Mouse (Mus musculus): ENCODE data around the gene Lamtor1. TPM values are rescaled to one million over a fixed set of nuclear protein-coding genes. Genes with fewer than 3 reads are reported as not detected.

Gene Lamtor1
- polyA plus RNA-seq (2011; ENCODE audit: insufficient read length, low read depth, missing spikeins), result 132 and 151 TPM in 2 replicates

- Histone ChIP-seq H3K4me3 (ENCODE audit: insufficient read depth, low read length) (peak within 1 kb of the TSS; percentile 96), H3K27ac (ENCODE audit: insufficient read depth, low read length) (peak within 1 kb of the TSS; percentile 75), H3K4me1 (ENCODE audit: control insufficient read depth, insufficient read depth, low read length) (peaks cover 15% of the 10 kb centered on the region; the same call in 1 of the 2 replicates)
- TF ChIP-seq POLR2A (IDR thresholded peaks at IDR 0.05; ENCODE audit: low read depth, low read length) (peak; percentile 95), CTCF (IDR thresholded peaks at IDR 0.05; ENCODE audit: borderline replicate concordance, insufficient read depth, low read length) (no peak)
Observed at GRCm38 (mm10) chr7:101905561-101906286, at the start of gene Lamtor1. Gene Lamtor1 (plus strand): TSS chr7:101905904.

GRCm38 (mm10) chr7:101857094-101857493 lies 48.6 kb upstream of the Lamtor1 start, which contains the start of gene Folr2:
Gene Folr2 (minus strand): TSS chr7:101857194.
- no peak within 1 kb of the TSS for H3K4me3 ChIP-seq (ENCODE audit: insufficient read depth, low read length)
- 0 out of 2 replicates have a peak, but pooled peaks cover 5% of the 10 kb centered on the region for H3K4me1 ChIP-seq (ENCODE audit: control insufficient read depth, insufficient read depth, low read length)
- no peak within 1 kb of the TSS for H3K27ac ChIP-seq (ENCODE audit: insufficient read depth, low read length)
- no peak for TF ChIP-seq CTCF (IDR thresholded peaks at IDR 0.05; ENCODE audit: borderline replicate concordance, insufficient read depth, low read length)
- no peak for TF ChIP-seq POLR2A (IDR thresholded peaks at IDR 0.05; ENCODE audit: low read depth, low read length)

DNA sequence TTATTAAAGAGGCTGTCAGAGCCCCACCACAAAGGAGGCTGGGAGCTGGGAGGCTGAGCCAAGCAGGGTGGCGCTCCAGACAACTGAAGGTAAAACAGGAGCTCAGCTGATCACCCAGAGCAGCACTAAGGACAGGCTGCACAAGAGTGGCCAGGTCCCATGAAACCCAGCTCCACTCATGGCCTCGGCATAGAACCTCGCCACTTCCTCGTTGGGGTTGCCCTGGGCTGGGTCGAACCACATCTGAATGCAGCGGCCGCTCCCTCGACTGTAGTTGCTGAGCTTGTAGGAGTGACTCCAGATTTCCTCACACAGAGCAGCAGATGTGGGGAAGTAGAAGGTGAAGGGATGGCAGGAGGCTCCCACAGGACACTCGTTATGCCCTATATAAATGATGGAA lies 47.3 kb upstream of the Lamtor1 start:
- Histone ChIP-seq H3K27ac (ENCODE audit: insufficient read depth, low read length) (no peak overlapping the region), H3K4me1 (ENCODE audit: control insufficient read depth, insufficient read depth, low read length) (0 out of 2 replicates have a peak, but pooled peaks cover 5% of the 10 kb centered on the region), H3K4me3 (ENCODE audit: insufficient read depth, low read length) (no peak overlapping the region)
- TF ChIP-seq CTCF (IDR thresholded peaks at IDR 0.05; ENCODE audit: borderline replicate concordance, insufficient read depth, low read length), result no peak
- TF ChIP-seq POLR2A (IDR thresholded peaks at IDR 0.05; ENCODE audit: low read depth, low read length), result no peak

DNA sequence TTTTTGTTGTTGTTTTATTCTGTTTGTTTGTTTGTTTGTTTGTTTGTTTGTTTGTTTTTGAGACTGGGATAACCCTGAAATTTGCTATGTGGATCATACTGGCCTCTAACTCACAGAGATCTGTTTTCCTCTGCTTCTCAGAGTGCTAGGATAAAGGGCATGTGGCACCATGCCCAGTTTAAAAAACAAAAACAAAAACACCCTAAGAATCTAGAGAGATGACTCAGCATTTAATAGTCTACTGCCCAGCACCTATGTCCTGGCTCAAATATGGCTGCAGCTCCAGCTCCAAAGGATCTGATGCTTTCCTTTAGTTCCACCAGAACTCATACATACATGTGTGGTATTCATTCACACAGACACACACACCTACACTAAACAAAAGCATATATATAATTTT lies 44.7 kb upstream of the Lamtor1 start:
- Histone ChIP-seq H3K4me3 (ENCODE audit: insufficient read depth, low read length) (no peak overlapping the region), H3K27ac (ENCODE audit: insufficient read depth, low read length) (no peak overlapping the region), H3K4me1 (ENCODE audit: control insufficient read depth, insufficient read depth, low read length) (no peaks in the 10 kb centered on the region)
- TF ChIP-seq POLR2A (IDR thresholded peaks at IDR 0.05; ENCODE audit: low read depth, low read length) (no peak), CTCF (IDR thresholded peaks at IDR 0.05; ENCODE audit: borderline replicate concordance, insufficient read depth, low read length) (no peak)

DNA sequence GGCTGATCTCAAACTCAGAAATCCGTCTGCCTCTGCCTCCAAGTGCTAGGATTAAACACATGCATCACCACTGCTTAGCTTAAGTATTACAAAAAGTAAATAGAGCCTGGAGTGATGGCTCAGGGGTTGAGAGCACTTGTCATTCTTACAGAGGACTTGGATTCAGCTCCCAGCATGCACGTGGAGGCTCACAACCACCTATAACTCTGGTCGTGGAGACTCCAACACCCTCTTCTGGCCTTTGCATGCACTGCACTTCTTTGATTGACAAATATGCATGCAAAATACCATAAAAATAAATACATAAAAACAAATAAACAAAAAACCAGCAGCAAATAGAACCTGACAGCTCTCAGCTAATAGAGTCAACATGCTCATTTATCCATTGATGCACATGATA lies 43.4 kb upstream of the Lamtor1 start:
- Histone ChIP-seq H3K27ac (ENCODE audit: insufficient read depth, low read length) (no peak overlapping the region), H3K4me1 (ENCODE audit: control insufficient read depth, insufficient read depth, low read length) (no peaks in the 10 kb centered on the region; the same call in 1 of the 2 replicates), H3K4me3 (ENCODE audit: insufficient read depth, low read length) (no peak overlapping the region)
- TF ChIP-seq POLR2A (IDR thresholded peaks at IDR 0.05; ENCODE audit: low read depth, low read length) (no peak), CTCF (IDR thresholded peaks at IDR 0.05; ENCODE audit: borderline replicate concordance, insufficient read depth, low read length) (no peak)

DNA sequence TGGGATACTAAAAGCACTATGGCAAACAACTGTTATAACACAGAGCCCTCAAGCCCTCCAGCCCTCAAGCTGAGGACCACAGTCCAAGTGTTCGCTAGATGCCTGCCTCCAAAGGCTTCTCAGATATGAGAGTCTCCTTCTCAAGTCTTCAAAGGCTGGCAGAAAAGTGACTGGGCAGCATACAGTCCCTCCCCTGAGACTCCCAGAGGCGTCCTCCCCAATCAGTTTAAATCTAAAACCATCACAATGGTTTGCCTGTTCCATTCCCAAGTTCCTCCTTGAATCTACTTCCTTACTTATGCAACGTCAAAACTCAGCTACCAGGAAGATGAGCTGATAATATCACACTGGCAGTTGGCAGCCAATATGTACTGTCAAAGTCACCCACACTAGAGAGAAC lies 42.3 kb upstream of the Lamtor1 start, which contains the start of gene Anapc15:
Gene Anapc15, plus strand, starts transcription at position 301 of the 400 bp plus-strand sequence.
- Histone ChIP-seq H3K4me3 (ENCODE audit: insufficient read depth, low read length) (no peak within 1 kb of the TSS), H3K4me1 (ENCODE audit: control insufficient read depth, insufficient read depth, low read length) (no peaks in the 10 kb centered on the region; the same call in 1 of the 2 replicates)
- TF ChIP-seq POLR2A (IDR thresholded peaks at IDR 0.05; ENCODE audit: low read depth, low read length), result no peak
- TF ChIP-seq CTCF (IDR thresholded peaks at IDR 0.05; ENCODE audit: borderline replicate concordance, insufficient read depth, low read length), result no peak

DNA sequence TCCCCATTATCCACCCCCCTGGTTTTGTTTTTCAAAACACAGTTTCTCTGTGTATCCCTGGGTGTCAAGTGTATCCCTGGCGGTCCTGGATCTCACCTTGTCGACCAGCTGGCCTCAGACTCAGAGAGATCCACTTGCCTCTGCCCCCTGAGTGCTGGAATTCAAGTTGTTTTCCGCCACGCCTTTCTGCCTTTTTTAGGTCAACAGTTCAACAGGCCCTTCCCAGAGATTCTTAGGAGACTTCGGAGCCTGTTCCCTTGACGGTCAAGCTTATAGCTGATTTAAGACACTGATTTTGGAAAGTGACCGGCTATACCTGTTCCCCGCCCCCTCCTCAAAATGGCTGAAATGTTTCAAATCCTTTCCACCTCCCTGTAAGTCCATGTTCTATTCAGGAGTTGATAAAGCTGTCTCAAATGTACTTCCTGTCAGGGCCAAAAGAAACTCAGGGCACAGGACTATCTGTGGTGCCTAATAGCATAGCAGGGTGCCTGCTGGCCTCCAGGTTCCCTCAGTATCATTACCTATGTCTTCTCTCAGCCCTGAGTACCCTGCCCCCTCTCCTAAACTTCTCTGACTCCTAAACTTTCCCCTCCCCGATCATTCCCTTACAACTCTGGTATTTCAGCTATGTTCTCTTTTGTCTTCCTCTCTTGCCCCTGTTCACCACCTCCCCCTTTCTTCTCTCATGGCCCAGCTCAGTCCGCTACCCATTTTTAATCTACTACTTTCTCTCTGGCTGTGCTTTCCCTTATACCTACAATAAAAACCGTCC lies 39.0 kb upstream of the Lamtor1 start:
- Histone ChIP-seq H3K4me1 (ENCODE audit: control insufficient read depth, insufficient read depth, low read length) (no peaks in the 10 kb centered on the region; the same call in 1 of the 2 replicates), H3K4me3 (ENCODE audit: insufficient read depth, low read length) (no peak overlapping the region), H3K27ac (ENCODE audit: insufficient read depth, low read length) (no peak overlapping the region)
- TF ChIP-seq CTCF (IDR thresholded peaks at IDR 0.05; ENCODE audit: borderline replicate concordance, insufficient read depth, low read length) (no peak), POLR2A (IDR thresholded peaks at IDR 0.05; ENCODE audit: low read depth, low read length) (no peak)

More for the DNA sequence above, 42.3 kb upstream of the Lamtor1 start, which contains the start of gene Anapc15:
- H3K27ac ChIP-seq (ENCODE audit: insufficient read depth, low read length), result no peak within 1 kb of the TSS

- no peak overlapping the region for H3K27ac ChIP-seq (ENCODE audit: insufficient read depth, low read length)
- no peaks in the 10 kb centered on the region; the same call in 1 of the 2 replicates for H3K4me1 ChIP-seq (ENCODE audit: control insufficient read depth, insufficient read depth, low read length)
- H3K4me3 ChIP-seq (ENCODE audit: insufficient read depth, low read length), result no peak overlapping the region
- TF ChIP-seq POLR2A (IDR thresholded peaks at IDR 0.05; ENCODE audit: low read depth, low read length) (no peak), CTCF (IDR thresholded peaks at IDR 0.05; ENCODE audit: borderline replicate concordance, insufficient read depth, low read length) (no peak)
Observed at GRCm38 (mm10) chr7:101867482-101867881, 38.2 kb upstream of the Lamtor1 start.

DNA sequence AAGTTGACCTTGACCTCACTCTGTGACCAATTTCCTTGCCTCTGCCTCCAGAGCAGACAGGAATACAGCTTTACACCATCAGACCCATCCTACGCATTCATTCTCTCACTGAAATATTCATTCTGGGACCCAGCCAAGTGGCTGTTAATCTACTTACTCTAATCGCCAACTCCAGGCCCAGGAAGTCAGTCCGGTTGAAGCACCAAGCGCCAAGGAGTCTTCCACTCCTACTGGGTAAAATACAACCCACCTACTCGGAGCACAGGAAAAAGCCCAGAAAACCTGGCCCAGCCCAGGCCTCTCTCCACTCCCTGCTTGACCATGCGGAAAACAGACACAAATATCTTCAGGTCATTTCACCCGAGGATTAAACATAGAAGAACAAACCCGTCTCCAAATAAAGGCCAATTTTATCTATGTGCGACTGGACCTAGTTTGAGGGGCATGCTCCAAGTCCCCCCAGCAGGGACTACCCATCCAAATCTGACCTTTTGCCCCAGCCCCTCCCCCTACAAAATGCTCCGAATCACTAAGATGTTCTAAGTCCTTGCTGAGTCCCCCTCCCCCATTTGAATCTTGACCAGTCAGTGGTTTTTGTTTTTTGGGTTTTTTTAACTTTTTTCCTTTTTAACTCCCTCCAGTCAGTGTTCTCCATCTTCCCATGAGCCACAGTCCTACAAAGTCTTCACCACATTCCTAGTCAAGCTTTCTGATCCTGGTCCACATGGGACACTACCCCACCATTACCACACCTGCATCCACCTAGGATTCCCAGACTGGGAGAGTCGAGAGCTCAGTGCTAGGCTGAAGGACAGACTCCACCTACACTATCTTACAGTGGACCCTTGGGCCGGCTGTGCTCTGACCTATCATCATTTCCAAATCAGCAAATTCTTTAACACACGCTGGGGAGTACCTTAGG lies 37.2 kb upstream of the Lamtor1 start:
- no peaks in the 10 kb centered on the region; the same call in 1 of the 2 replicates for H3K4me1 ChIP-seq (ENCODE audit: control insufficient read depth, insufficient read depth, low read length)

More for the DNA sequence above, 37.2 kb upstream of the Lamtor1 start:
- H3K27ac ChIP-seq (ENCODE audit: insufficient read depth, low read length), result no peak overlapping the region
- TF ChIP-seq POLR2A (IDR thresholded peaks at IDR 0.05; ENCODE audit: low read depth, low read length) (no peak), CTCF (IDR thresholded peaks at IDR 0.05; ENCODE audit: borderline replicate concordance, insufficient read depth, low read length) (no peak)
- H3K4me3 ChIP-seq (ENCODE audit: insufficient read depth, low read length), result no peak overlapping the region

Measured in embryonic fibroblast, embryonic 13.5 days (primary cell).